Mouse (Mus musculus) left cerebral cortex, postnatal 10 days (tissue): ENCODE measurements around the gene Aspm. TPM values are rescaled to one million over a fixed set of nuclear protein-coding genes. Genes with fewer than 3 reads are reported as not detected.

Source experiments
- DNase-seq, 2 experiments: peaks; one replicate each; pipeline ENCODE4 v3.0.0; 2021 to 2022; ENCODE audit warnings: low spot score in 2 of 2, mixed read lengths in 1 of 2; ENCODE audit errors: extremely low spot score in 1 of 2
- intact Hi-C: fragments of 180-260 bp; cut with DNase I; formaldehyde crosslinking; loops from one replicate; pipeline ENCODE4 v1.15.1; 2025
- total RNA-seq, 2 experiments: library from RNA; stranded (reverse); gene quantifications; 2 replicates each; pipeline ENCODE4 v1.2.3; 2021

The Aspm gene
- total RNA-seq, 2 experiments from 2014 or later: 2.0 to 2.2 TPM

- no peak for DNase-seq
Observed at GRCm38 (mm10) chr1:139495408-139495807, 40.8 kb downstream of the Aspm start.

GRCm38 (mm10) chr1:139496212-139496611, 41.6 kb downstream of the Aspm start:
- intact Hi-C loops: no loop called here

More at GRCm38 (mm10) chr1:139495408-139495807, 40.8 kb downstream of the Aspm start:
- intact Hi-C loops: no loop called here

GRCm38 (mm10) chr1:139499751-139500150, 45.2 kb downstream of the Aspm start:
- DNase-seq: no peak
- intact Hi-C loops: no loop called here

More at GRCm38 (mm10) chr1:139496212-139496611, 41.6 kb downstream of the Aspm start:
- DNase-seq: no peak

- no peak for DNase-seq
- intact Hi-C loops: no loop called here
Observed at GRCm38 (mm10) chr1:139501258-139501752, 46.7 kb downstream of the Aspm start, which contains the start of gene F13b. TSS of gene F13b (plus strand) at chr1:139501702.

- intact Hi-C loops: no loop called here
- DNase-seq: no peak
Observed at GRCm38 (mm10) chr1:139514556-139514955, 60.0 kb downstream of the Aspm start.

Other genes starting within 250 kb of the Aspm start
- 1 to 10 TPM; 1.1 to 1.2 TPM for gene Crb1, start 77.7 kb upstream of the Aspm start, total RNA-seq
- 10 to 100 TPM; 28.8 to 35.4 TPM for gene Zbtb41, start 32.5 kb upstream of the Aspm start, total RNA-seq
- gene F13b, start 46.9 kb downstream of the Aspm start, total RNA-seq: not detected
- gene Cfhr1, start 105.5 kb downstream of the Aspm start, total RNA-seq: not detected